Mouse (Mus musculus) heart, adult 2 months (tissue): ENCODE results near the gene Tgm2.

ENCODE experiments used
- CTCF ChIP-seq: fragments of 200-600 bp; IDR thresholded peaks from 2 replicates; pipeline ENCODE4 v1.8.1; 2022; ENCODE audit warnings: antibody characterized with exemption, mild to moderate bottlenecking, moderate library complexity
- EP300 ChIP-seq: fragments of 200-500 bp; IDR thresholded peaks from 2 replicates; pipeline ENCODE4 v1.6.1; 2011; ENCODE audit warnings: low read depth, low read length, control low read depth; ENCODE audit not compliant: insufficient read depth
- POLR2A ChIP-seq: fragments of 200-500 bp; IDR thresholded peaks from 2 replicates; pipeline ENCODE4 v1.6.1; 2011; ENCODE audit warnings: mild to moderate bottlenecking, low read depth, low read length, control low read depth; ENCODE audit not compliant: insufficient read depth

DNA sequence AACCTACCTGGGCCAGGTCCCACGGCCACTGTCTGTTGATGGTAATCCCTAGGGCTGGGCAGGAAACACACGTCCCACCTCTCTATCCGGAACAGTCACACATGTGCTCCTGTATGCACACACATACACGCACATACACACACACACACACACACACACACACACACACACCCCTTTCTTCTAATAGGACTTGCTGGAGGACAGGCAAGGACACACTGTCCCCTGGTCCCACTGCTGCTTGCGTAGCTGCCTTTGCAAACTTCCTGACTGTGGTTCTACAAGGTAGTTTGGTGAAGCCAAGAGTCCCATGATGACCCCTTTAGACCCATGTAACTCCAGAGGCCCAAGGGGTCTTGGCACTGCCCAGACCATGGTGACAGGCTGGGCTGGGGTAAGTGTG is 5.6 kb downstream of the Tgm2 start:
- no peak for TF ChIP-seq POLR2A
- TF ChIP-seq CTCF = no peak
- peak; percentile 91; the same call in 1 of the 2 replicates for TF ChIP-seq EP300
